Mouse (Mus musculus): Measurements from ENCODE around the gene Snx29. TPM values are rescaled to one million over a fixed set of nuclear protein-coding genes. Genes with fewer than 3 reads are reported as not detected.

Gene Snx29
- polyA plus RNA-seq, 1 experiment, result 4.9 TPM

DNA sequence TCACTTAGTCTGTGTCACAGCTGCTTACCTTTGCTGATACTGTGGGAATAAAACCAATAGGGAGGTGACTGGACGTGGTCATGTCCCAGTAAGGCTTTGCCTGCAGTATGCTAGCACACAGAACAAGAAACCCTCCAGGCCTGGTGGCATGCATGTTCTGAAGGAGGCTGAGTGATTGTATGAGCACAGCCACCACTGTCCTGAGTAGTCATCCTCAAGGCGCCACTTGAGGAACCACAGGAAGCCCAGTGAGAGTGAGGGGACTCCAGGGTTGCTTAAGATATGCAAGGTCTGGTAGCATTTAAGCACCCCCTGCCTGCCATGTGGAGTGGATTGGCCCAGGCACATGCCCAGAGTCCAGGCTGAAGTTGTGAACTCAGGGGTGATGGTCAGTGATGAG lies 430.8 kb downstream of the Snx29 start:
- H3K4me3 ChIP-seq (ENCODE audit: insufficient read depth, low read length), result no peak overlapping the region
- TF ChIP-seq CTCF (IDR thresholded peaks at IDR 0.05; ENCODE audit: borderline replicate concordance, insufficient read depth, low read length) (no peak), POLR2A (IDR thresholded peaks at IDR 0.05; ENCODE audit: low read depth, low read length) (no peak)
- H3K4me1 ChIP-seq (ENCODE audit: control insufficient read depth, insufficient read depth, low read length), result no peaks in the 10 kb centered on the region
- no peak overlapping the region for H3K27ac ChIP-seq (ENCODE audit: insufficient read depth, low read length)

DNA sequence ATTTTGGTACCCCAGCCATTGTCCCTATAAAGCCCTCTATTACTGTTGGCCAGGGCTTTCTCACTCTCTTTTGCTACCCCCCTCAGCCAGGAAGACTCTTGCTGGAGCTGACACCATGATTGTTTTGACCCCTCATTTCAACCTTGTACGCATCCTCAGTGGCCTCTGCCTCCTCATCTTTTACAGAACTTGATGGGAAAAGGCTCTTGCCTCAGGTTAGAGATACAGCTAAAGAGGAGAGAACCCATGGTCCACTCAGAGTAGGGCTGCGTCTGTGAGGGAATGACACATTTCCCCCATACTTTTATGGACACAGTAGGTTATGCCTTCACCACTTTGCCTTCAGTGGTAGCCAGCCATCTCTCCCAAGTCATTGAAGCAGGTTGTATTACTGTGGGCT lies 431.4 kb downstream of the Snx29 start:
- Histone ChIP-seq H3K4me1 (ENCODE audit: control insufficient read depth, insufficient read depth, low read length) (no peaks in the 10 kb centered on the region), H3K27ac (ENCODE audit: insufficient read depth, low read length) (no peak overlapping the region), H3K4me3 (ENCODE audit: insufficient read depth, low read length) (no peak overlapping the region)
- TF ChIP-seq POLR2A (IDR thresholded peaks at IDR 0.05; ENCODE audit: low read depth, low read length) (no peak), CTCF (IDR thresholded peaks at IDR 0.05; ENCODE audit: borderline replicate concordance, insufficient read depth, low read length) (no peak)

DNA sequence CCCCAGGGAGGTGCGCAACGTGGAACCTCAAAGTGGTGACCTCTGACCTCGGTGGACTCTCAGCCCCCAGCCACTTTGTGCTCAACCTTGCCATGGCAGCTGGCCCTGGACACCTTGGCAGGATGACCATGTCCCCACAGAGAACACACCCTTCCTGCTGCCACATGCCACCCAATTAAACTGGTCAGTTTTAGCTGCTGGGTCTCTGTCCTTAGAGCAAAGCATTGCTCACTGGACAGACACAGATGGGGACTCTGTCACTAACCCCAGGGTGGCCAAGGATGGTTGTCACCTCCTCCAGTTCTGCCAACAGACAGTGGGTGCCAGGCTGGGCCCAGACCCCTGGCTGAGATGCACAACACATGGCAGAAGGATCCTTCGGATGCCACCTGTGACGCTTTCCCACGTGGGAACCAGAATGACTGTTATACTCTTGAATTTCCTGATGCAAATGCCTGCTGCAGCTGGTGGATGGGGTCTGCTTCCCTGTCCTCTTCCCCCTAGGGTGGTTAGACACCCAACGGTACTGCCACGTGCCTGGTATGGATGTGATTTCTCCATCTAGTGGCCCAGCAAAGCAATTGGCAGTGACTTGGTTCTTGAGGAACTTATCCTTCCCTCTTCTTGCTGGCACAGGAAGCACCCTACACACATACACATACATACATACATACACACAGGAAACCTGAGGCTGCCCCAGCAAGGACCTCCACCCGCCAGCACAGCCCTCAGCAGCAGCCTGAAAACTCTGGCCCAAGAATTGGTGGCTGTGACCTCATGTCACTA lies 432.8 kb downstream of the Snx29 start:
- Histone ChIP-seq H3K27ac (ENCODE audit: insufficient read depth, low read length) (no peak overlapping the region), H3K4me1 (ENCODE audit: control insufficient read depth, insufficient read depth, low read length) (no peaks in the 10 kb centered on the region), H3K4me3 (ENCODE audit: insufficient read depth, low read length) (no peak overlapping the region)
- TF ChIP-seq CTCF (IDR thresholded peaks at IDR 0.05; ENCODE audit: borderline replicate concordance, insufficient read depth, low read length), result no peak

DNA sequence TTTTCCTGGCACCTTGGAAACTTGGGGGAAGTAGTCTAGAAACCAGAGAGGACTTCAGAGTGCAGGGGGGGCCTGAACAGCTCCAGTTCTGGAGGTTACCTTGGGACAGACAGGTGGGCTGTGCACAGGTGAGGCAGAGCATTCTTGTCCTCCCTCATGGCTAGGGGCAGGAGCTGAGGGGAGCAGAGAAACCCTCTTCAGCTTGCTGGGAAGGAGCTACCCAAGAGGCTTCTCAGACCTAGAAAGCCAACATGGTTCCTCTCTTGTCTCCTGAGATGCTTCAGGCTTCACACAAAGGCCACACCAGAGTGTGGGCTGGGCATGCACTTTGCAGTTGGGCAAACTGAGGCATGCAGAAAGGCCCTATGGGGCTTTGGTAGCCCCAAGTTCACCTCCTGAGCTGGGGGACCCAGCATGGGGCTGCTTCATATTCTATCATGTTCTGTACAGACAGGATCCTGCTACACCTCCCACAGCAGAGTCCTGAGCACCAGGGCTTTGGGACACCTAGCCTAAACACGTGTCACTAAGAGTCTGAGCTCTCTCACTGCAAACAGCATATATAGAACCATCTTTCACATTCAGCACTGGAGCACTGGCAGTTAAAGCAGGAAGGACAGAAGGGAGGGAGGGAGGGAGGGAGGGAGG lies 434.0 kb downstream of the Snx29 start:
- Histone ChIP-seq H3K4me1 (ENCODE audit: control insufficient read depth, insufficient read depth, low read length) (no peaks in the 10 kb centered on the region), H3K27ac (ENCODE audit: insufficient read depth, low read length) (no peak overlapping the region), H3K4me3 (ENCODE audit: insufficient read depth, low read length) (no peak overlapping the region)
- TF ChIP-seq POLR2A (IDR thresholded peaks at IDR 0.05; ENCODE audit: low read depth, low read length) (no peak), CTCF (IDR thresholded peaks at IDR 0.05; ENCODE audit: borderline replicate concordance, insufficient read depth, low read length) (no peak)

DNA sequence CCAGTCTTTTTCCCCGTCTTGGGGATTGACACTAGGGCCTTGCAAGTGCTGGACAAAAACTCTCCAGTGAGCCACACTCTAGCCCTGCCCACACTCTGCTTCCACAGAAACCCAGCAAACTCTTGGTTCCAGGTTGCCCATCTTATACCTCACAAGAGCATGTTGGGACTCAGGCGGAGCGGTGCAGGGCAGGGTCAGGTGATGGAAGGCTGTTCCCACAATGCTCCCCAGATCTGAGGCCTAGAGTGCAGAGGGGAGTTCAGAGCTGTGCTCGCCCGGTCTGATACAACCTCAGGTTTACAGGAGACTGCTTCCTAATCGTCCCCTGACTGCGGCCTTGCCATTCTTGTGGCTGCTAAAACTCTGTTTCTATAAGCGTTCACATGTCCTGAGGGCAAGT lies 434.8 kb downstream of the Snx29 start:
- H3K27ac ChIP-seq (ENCODE audit: insufficient read depth, low read length), result no peak overlapping the region
- TF ChIP-seq CTCF (IDR thresholded peaks at IDR 0.05; ENCODE audit: borderline replicate concordance, insufficient read depth, low read length), result no peak
- no peak for TF ChIP-seq POLR2A (IDR thresholded peaks at IDR 0.05; ENCODE audit: low read depth, low read length)
- H3K4me1 ChIP-seq (ENCODE audit: control insufficient read depth, insufficient read depth, low read length), result no peaks in the 10 kb centered on the region

DNA sequence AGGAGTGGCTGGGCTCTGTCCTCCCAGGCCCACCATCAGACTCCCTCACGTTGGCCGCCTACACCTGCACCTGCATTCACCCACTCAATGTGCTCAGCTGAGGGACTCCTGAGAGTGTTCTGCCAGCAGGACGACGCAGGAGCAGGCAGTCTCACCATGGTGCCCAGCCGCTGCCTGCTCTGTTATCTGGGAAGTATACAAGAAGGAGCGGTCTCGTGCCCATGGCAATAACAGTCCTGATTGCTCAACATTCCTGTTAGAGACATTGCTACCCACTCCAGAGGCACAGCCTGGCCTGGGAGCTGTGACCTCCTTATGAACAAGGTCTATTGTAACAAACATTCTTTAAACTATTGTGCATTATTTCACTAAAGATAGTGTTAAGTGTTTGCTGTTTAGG lies 435.2 kb downstream of the Snx29 start:
- Histone ChIP-seq H3K27ac (ENCODE audit: insufficient read depth, low read length) (no peak overlapping the region), H3K4me3 (ENCODE audit: insufficient read depth, low read length) (no peak overlapping the region), H3K4me1 (ENCODE audit: control insufficient read depth, insufficient read depth, low read length) (no peaks in the 10 kb centered on the region)
- TF ChIP-seq POLR2A (IDR thresholded peaks at IDR 0.05; ENCODE audit: low read depth, low read length), result no peak
- TF ChIP-seq CTCF (IDR thresholded peaks at IDR 0.05; ENCODE audit: borderline replicate concordance, insufficient read depth, low read length), result no peak

More for the DNA sequence above, 434.8 kb downstream of the Snx29 start:
- no peak overlapping the region for H3K4me3 ChIP-seq (ENCODE audit: insufficient read depth, low read length)

DNA sequence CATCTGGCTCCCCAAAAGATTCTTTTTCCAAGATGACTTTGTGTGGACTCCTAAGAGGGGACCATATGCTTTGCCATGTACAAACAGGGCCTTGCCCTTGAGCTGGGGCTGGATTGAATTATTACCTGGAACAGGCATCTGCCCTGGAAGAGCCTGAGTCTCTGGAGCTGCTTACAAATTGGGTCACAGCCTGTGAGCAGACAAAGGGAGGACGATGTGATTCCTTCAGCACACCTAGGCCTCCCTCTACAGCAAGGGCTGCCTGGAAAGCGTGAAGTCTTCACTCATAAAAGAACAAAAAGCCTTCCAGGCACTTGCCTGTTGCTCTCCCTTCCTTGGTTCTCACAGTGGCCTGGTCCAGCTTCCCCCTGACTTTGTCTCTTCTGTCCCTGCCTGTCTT lies 449.6 kb downstream of the Snx29 start:
- no peaks in the 10 kb centered on the region for H3K4me1 ChIP-seq (ENCODE audit: control insufficient read depth, insufficient read depth, low read length)
- no peak for TF ChIP-seq POLR2A (IDR thresholded peaks at IDR 0.05; ENCODE audit: low read depth, low read length)
- TF ChIP-seq CTCF (IDR thresholded peaks at IDR 0.05; ENCODE audit: borderline replicate concordance, insufficient read depth, low read length), result no peak
- H3K27ac ChIP-seq (ENCODE audit: insufficient read depth, low read length), result no peak overlapping the region
- H3K4me3 ChIP-seq (ENCODE audit: insufficient read depth, low read length), result no peak overlapping the region

DNA sequence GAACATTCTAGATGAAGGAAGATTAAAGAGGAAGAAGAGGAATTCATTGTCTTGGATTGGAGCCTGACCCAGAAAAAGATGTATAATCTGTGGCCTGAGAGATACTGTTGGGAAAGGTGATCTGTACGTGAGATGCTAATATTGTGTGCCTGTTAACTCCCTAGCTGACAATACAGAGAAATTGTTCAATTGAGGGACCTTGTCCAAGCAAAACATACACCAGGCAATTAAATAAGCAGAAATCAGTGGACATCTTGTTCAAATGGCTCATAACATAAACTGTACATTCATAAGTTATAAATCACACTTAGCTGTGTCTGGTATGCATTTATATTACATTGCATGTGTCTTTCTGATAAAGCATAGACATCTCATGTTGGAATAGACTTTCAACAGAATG lies 451.6 kb downstream of the Snx29 start:
- peaks cover 9% of the 10 kb centered on the region; the same call in 1 of the 2 replicates for H3K4me1 ChIP-seq (ENCODE audit: control insufficient read depth, insufficient read depth, low read length)
- H3K4me3 ChIP-seq (ENCODE audit: insufficient read depth, low read length), result no peak overlapping the region
- H3K27ac ChIP-seq (ENCODE audit: insufficient read depth, low read length), result no peak overlapping the region
- TF ChIP-seq CTCF (IDR thresholded peaks at IDR 0.05; ENCODE audit: borderline replicate concordance, insufficient read depth, low read length), result no peak

DNA sequence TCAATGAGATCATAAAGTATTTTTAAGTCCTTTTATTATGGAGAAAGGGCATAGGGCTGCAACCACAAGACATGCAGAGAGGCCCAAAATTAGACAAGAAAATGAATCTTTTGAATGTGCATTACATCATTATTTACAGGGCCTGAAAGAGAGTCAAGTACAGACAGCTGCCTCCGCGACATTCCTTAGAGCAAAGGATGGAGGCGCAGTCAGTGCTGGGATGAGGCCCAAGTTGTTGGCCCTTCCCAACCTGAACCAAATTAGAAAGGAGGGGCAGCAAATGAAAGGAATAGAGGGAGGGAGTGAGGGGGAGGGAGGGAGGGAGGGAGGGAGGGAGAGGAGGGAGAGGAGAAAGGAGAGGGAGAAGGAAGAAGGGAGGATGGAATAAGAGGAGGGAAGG lies 453.8 kb downstream of the Snx29 start:
- H3K27ac ChIP-seq (ENCODE audit: insufficient read depth, low read length), result no peak overlapping the region
- TF ChIP-seq CTCF (IDR thresholded peaks at IDR 0.05; ENCODE audit: borderline replicate concordance, insufficient read depth, low read length), result no peak
- no peak for TF ChIP-seq POLR2A (IDR thresholded peaks at IDR 0.05; ENCODE audit: low read depth, low read length)
- H3K4me1 ChIP-seq (ENCODE audit: control insufficient read depth, insufficient read depth, low read length), result peaks cover 9% of the 10 kb centered on the region; the same call in 1 of the 2 replicates
- H3K4me3 ChIP-seq (ENCODE audit: insufficient read depth, low read length), result no peak overlapping the region

DNA sequence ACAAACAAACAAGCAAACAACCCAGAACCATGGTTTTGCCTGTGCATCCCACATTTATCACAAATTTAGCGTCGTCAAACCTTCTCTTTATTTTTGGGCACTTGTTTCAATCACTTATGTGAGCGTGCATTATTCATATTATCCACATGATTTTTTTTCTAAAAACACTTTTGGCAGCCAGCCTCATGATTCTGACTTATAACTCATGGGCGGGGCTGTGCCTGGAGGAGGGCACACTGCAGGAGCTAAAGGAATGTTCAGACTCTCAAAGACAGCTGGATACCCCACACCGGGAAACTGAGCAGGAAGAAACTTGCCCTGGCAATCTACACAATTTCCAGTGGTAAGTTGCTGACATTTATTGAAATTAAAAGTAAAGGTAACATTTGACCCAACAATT lies 455.5 kb downstream of the Snx29 start:
- H3K4me3 ChIP-seq (ENCODE audit: insufficient read depth, low read length), result no peak overlapping the region
- TF ChIP-seq CTCF (IDR thresholded peaks at IDR 0.05; ENCODE audit: borderline replicate concordance, insufficient read depth, low read length) (no peak), POLR2A (IDR thresholded peaks at IDR 0.05; ENCODE audit: low read depth, low read length) (no peak)
- peaks cover 9% of the 10 kb centered on the region for H3K4me1 ChIP-seq (ENCODE audit: control insufficient read depth, insufficient read depth, low read length)
- no peak overlapping the region for H3K27ac ChIP-seq (ENCODE audit: insufficient read depth, low read length)

All from embryonic fibroblast, embryonic 13.5 days (primary cell).